Mouse (Mus musculus) heart, postnatal 36 days (tissue): ENCODE results near the gene Kdm4c. TPM values are rescaled to one million over a fixed set of nuclear protein-coding genes. Genes with fewer than 3 reads are reported as not detected.
"Not testable (repeated sequence)": the region's sequence is repeated elsewhere in the genome, so short reads cannot be mapped to it uniquely, and the experiment has no call there.

Source experiments
- DNase-seq, 2 experiments: peaks; one replicate each; pipeline ENCODE4 v3.0.0; 2021 to 2022
- intact Hi-C: fragments of 180-260 bp; cut with DNase I; formaldehyde crosslinking; loops from one replicate; pipeline ENCODE4 v1.15.1; 2025
- total RNA-seq, 2 experiments: library from RNA; stranded (reverse); gene quantifications; 2 replicates each; pipeline ENCODE4 v1.2.3; 2021

Kdm4c gene
- total RNA-seq, 2 experiments from 2014 or later, result 12.4 to 13.0 TPM

DNA sequence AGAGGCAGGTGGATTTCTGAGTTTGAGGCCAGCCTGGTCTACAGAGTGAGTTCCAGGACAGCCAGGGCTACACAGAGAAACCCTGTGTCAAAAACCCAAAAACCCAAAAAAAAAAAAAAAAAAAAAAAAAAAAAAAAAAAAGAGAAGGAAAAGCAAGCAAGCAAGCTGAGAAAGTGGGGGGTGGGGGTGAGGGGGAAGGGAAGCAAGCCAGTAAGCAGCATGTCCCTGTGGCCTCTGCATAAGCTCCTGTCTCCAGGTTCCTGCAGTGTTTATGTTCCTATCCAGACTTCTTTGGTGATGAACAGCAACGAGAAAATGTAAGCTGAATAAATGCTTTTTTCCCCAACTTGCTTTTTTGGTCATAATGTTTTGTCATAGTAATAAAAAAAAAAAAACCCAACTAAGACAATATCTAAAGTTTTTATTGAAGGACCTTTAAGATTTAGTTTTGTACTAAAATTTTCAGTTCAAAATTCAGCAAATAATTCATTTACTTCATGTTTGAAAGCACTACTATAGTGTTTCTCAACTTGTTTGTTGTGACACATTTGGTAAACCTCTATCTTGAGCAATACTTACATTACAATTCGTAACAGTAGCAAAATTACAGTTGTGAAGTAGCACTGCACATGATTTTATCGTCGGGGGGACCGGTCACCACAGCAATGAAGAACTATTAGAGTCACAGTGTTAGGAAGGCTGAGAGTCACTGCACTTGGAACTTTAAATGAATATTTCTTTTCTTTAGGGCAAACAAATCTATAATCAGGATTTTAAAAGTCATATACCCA is 63.2 kb downstream of the Kdm4c start:
- DNase-seq, result no peak

DNA sequence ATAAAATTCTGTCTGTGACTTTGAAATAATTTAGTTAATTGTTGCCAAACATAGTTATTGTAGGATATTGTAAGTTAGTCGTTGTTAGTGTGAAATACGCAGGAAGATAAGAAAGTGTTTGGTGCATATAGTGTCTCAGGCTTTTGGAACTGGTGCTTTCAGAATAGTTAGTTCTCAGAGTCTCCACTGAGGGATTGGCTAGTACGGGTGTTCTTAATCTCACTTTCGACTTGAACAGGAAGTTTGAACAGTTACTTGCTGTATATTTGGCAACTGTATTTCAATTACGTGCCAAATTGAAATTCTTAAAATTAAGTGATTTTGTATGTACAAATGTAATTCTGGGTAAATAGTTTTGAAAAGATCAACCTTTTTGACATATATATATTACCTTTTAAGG is 68.8 kb downstream of the Kdm4c start:
- intact Hi-C loops, result no loop called here
- no peak for DNase-seq

More for the DNA sequence above, 63.2 kb downstream of the Kdm4c start:
- intact Hi-C loops, result no loop called here

DNA sequence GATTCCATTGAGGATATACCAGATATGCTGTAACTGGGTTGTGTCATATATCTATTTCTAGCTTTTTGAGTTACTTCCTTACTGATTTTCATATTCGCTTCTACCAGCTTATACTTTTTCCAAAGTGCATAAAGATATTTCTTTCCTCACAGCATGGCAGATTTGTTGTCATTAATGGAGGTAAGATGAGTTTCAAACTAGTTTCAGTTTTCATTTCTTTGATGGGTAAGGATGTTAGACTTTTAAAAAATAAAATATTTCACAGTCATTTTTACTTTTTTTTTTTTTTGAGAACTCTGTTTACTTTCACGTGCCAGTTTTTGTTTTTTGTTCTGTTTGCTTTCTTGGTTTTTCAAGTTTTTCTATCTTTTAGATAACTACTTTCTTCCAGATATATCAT is 70.6 kb downstream of the Kdm4c start:
- no peak for DNase-seq
- intact Hi-C loops, result no loop called here

DNA sequence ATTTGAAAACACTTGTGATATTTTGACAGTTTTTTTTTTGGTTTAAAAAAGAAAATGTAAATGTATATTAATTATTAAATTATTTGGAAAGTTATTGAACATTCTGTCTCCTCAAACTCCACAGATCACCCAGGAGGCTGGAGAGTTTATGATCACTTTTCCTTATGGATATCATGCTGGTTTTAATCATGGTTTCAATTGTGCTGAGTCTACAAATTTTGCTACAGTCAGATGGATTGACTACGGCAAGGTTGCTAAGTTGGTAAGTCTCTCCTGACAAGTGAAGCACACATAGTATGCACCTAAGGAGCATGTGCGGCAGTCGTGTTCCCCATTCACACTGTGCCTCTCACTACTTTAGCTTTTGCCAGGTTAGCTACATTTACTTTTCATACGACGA is 73.1 kb downstream of the Kdm4c start:
- intact Hi-C loops, result no loop called here
- no peak for DNase-seq

DNA sequence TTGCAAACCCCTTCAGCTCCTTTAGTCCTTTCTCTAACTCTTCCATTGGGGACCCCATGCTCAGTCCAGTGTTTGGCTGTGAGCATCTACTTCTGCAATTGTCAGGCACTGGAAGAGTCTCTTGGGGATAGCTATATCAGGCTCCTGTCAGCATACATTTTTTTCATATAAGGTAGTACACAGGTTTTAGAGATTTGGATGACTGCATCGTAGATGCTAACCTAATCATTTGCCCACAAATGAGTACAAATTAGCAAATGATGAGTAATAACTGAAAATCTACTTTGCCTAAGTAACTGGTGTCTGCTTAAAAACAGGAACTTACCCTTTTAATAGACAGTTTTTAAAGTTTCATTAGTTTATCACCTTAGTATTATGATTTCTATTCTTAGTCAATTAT is 77.0 kb downstream of the Kdm4c start:
- no peak for DNase-seq
- intact Hi-C loops, result no loop called here

DNA sequence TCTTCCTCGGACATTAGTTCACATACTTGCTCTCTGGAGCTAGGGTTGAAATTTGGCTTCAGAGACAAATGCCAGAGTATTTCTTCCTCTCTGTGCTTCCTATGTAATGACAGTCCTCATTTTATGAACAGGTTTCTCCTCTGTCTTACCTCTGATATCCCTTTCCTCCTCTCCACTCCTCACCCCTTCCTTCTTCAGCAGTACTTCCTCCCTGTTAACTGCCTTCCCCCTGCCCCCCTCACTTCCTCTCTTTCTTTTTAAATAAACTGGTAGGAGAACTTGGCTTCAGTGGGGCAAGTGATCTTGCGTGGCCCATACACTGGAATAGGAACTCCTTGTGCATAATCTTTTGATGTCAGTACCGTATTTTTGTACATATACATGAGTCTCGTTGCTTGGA is 115.2 kb downstream of the Kdm4c start:
- DNase-seq, result no peak
- intact Hi-C loops, result no loop called here

DNA sequence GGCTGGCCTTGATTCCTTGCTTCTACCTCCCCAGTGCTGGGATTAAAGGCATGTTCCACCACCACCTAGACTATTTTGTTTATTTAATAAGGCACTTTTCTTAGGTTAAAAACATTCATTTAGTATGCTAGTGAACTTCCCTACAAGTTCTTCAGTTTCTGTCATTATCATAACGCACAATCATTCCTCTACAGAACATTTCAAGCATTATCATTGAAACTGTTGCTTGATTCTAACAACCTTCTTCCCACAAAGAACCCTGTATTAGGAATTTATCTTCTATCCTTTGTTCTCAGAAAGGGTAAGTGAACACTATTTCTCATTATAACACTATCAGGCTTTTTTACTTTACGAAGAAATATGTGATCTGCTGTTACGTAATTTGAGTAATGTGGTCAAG is 118.0 kb downstream of the Kdm4c start:
- no peak for DNase-seq
- intact Hi-C loops, result no loop called here

DNA sequence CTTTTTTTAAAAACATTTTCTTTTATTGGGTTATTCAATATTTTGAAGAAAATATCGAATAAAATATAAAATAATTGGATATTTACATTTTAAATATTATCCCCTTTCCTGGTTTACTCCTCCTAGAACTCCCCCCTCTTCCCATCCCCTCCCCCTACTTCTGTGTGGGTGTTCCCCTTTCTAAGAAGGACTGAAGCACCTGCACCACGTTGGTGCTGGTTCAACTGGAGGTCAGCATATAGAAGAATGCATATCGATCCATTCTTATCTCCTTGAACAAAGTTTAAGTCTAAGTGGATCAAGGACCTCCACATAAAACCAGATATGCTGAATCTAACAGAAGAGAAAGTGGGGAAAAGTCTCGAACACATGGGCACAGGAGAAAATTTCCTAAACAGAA is 144.3 kb downstream of the Kdm4c start:
- intact Hi-C loops, result no loop called here
- DNase-seq, result no peak

DNA sequence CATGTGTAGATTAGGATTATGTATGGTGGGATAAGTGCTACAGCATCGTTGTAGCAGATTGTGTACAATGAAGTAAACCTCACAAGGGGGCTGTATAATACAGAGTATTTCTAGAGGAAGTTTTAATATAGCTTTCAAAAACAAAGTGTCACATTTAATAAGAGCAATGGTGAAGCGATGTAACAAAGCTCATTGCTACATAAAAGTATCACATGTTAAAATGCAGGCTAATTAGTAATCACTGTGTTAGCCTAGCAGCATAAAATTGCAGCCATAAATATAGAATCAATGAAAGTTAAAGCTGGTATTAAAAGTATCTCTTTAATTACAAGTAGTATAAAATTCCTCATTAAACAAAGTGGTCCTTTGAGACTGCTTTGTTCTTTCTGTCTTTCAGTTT is 150.9 kb downstream of the Kdm4c start:
- intact Hi-C loops, result no loop called here
- DNase-seq, result no peak

DNA sequence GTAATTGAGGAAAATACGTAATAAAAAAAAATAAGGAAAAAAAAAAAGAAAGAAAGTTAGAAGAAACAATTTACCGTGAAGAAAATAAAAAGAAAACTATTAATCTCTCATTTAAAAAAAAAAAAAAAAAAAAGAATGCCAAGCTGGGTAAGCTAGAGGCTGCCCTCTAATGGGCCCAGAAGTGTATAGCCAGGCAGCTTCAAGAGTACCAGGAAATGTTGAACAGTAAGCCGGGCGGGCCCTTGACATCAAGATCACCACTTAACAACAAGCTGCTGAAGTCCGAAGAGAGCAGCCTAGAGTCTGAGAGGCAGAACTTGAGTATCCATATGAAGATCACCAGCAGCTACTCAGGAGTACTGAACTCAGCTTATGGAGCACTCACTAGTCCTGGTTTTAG is 154.3 kb downstream of the Kdm4c start:
- intact Hi-C loops, result no loop called here
- no peak for DNase-seq

DNA sequence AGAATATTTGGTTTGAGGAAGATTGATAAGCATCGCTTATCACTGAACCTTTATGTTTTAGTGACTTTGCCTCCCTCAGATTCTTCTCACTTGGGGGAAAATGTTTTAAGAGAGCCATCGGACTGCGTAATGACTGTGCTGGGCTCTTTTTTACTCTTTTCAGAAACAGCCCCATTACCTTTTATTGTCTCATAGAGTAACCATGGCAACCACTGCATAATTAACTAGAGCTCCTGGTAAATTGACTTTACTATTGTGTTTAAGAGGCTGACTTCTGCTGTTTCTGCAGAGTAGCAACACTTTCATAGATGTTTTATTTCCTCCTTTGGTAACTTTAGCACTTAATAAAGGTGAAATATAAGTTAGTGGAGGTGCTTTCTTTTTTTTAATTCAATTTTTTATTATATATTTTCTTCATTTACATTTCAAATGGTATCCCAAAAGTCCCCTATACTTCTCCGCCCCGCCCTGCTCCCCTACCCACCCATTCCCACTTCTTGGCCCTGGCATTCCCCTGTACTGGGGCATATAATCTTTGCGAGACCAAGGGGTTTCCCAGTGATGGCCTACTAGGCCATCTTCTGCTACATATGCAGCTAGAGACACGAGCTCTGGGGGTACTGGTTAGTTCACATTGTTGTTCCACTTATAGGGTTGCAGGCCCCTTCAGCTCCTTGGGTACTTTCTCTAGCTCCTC is 159.5 kb downstream of the Kdm4c start:
- intact Hi-C loops, DNase-seq: not testable (repeated sequence)

DNA sequence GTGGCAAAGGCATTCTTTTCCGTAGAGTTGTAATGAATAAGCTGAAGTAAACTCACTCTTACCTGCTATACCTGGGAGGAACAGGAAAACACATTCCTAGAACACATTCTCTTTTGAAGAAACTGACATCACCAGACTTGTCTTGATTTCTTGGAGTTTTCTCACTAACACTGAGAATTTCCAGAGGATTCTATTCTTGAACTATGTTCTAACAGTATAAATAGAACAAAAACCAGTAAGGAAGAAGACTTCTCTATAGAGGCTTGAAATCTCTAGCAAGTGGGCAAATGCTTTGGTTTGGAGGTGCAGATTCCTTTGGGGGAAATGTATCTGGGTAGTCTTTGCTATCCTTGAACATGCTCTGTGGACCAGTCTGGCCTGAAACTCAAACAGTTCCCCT is 166.4 kb downstream of the Kdm4c start:
- no peak for DNase-seq
- intact Hi-C loops, result no loop called here

DNA sequence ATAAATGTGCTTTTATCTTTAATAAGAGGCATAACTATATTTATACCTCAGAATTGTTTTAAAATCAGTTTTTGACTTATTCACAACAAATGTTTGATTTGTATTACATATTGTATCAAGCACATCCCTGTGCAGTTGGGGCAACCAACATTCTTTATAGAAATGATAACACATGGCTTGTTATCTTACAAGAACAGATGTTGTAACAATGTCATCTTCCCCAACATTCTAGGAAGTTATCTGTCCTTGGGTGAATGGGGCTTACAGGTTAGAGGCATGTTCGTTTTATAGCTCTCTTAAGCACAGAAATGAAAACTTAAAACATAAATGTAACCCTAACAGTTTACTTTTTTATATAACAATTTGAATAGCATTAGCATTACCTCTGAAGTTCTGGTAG is 177.5 kb downstream of the Kdm4c start:
- intact Hi-C loops, result no loop called here
- DNase-seq, result no peak

Other genes with a start within 250 kb of the Kdm4c start
- under 1 TPM in 1 of 2 experiments, not detected in 1; 0.25 TPM for gene Frmd3, start 229.1 kb upstream of the Kdm4c start, total RNA-seq